Mouse (Mus musculus) kidney, postnatal 0 days (tissue): ENCODE results near the gene Ctsf. TPM values are rescaled to one million over a fixed set of nuclear protein-coding genes. Genes with fewer than 3 reads are reported as not detected.

Experiments used
- ATAC-seq: fragments of 200-750 bp; cut with Nextera tagmentation; replicated peaks from 2 replicates; pipeline ENCODE4 v1.8.0; 2017; ENCODE audit warnings: low read depth, moderate number of reproducible peaks, moderate TSS enrichment, moderate library complexity; ENCODE audit not compliant: low FRiP score
- DNase-seq: peaks from one replicate; pipeline ENCODE4 v3.0.0-alpha.2; 2016; ENCODE audit warnings: low spot score
- H3K27ac ChIP-seq: fragments of 300-500 bp; sonication (generic); 2 replicates; pipeline ENCODE4 v1.5.1; 2014; ENCODE audit warnings: mild to moderate bottlenecking
- H3K27me3 ChIP-seq: fragments of 300-500 bp; sonication (generic); 2 replicates; pipeline ENCODE4 v1.6.1; 2014; ENCODE audit warnings: low read length, mixed read lengths; ENCODE audit not compliant: insufficient read depth
- H3K36me3 ChIP-seq: fragments of 300-500 bp; sonication (generic); 2 replicates; pipeline ENCODE4 v1.6.1; 2014; ENCODE audit warnings: low read length, mixed read lengths; ENCODE audit not compliant: insufficient read depth
- H3K4me1 ChIP-seq: fragments of 300-500 bp; sonication (generic); replicated peaks from 2 replicates; pipeline ENCODE4 v1.6.1; 2014; ENCODE audit warnings: antibody characterized with exemption, low read length, mixed read lengths; ENCODE audit not compliant: insufficient read depth
- H3K4me2 ChIP-seq: fragments of 300-500 bp; sonication (generic); 2 replicates; pipeline ENCODE4 v1.6.1; 2014; ENCODE audit warnings: mild to moderate bottlenecking, low read length, moderate library complexity, mixed read lengths
- H3K4me3 ChIP-seq: fragments of 300-500 bp; sonication (generic); replicated peaks from 2 replicates; pipeline ENCODE4 v1.5.1; 2014; ENCODE audit warnings: low read depth, low read length
- H3K9ac ChIP-seq: fragments of 300-500 bp; sonication (generic); 2 replicates; pipeline ENCODE4 v1.6.1; 2014; ENCODE audit warnings: low read depth, low read length
- H3K9me3 ChIP-seq: fragments of 300-500 bp; sonication (generic); replicated peaks from 2 replicates; pipeline ENCODE4 v1.6.1; 2016; ENCODE audit warnings: low read length, inconsistent platforms, mixed read lengths
- CTCF ChIP-seq: IDR thresholded peaks from 2 replicates; pipeline ENCODE4 v1.5.1; 2016; ENCODE audit warnings: antibody characterized with exemption, low read depth, mild to moderate bottlenecking, moderate library complexity
- WGBS: fragments of 180-500 bp; shearing (Covaris S2); extraction: QIAGEN DNeasy Blood & Tissue Kit; methylation state at CpG from one replicate; pipeline ENCODE4 v1.1.7; 2014; 5-methylcytosine and 5-hydroxymethylcytosine counted together
- polyA plus RNA-seq: library from polyadenylated mRNA; unstranded; fragments of >200 nt; fragmentation: Nextera tagmentation; extraction: Ambion mirVana; gene quantifications from 2 replicates; pipeline ENCODE4 v1.2.1, GENCODE M21; 2015

Ctsf gene
- polyA plus RNA-seq, 1 experiment from 2014 or later: 79.8 TPM

- no peaks in the 10 kb centered on the region for H3K27me3 ChIP-seq
- no peak overlapping the region for H3K4me3 ChIP-seq
- 24% methylated on average over 9 of the region's 9 CpGs for WGBS
- H3K9me3 ChIP-seq: no peaks in the 10 kb centered on the region
- DNase-seq: peak; percentile 51
- no peak overlapping the region for H3K27ac ChIP-seq
- no peak overlapping the region for H3K4me2 ChIP-seq
- H3K4me1 ChIP-seq: no peaks in the 10 kb centered on the region
- ATAC-seq: no peak
- TF ChIP-seq CTCF: no peak
- H3K9ac ChIP-seq: no peak overlapping the region
- 0 out of 2 replicates have a peak, but pooled peaks cover 4% of the 10 kb centered on the region for H3K36me3 ChIP-seq
These were observed 44.0 kb downstream of the Ctsf start for GRCm38 (mm10) chr19:4898972-4899371.

GRCm38 (mm10) chr19:4899888-4900287, 45.0 kb downstream of the Ctsf start:
- no peak overlapping the region for H3K4me3 ChIP-seq
- DNase-seq: no peak
- H3K27ac ChIP-seq: no peak overlapping the region
- ATAC-seq: no peak
- H3K4me2 ChIP-seq: no peak overlapping the region
- no peak overlapping the region for H3K9ac ChIP-seq
- H3K36me3 ChIP-seq: 0 out of 2 replicates have a peak, but pooled peaks cover 4% of the 10 kb centered on the region
- TF ChIP-seq CTCF: no peak
- WGBS: 69% methylated on average over 3 of the region's 3 CpGs
- no peaks in the 10 kb centered on the region for H3K27me3 ChIP-seq
- H3K4me1 ChIP-seq: no peaks in the 10 kb centered on the region
- no peaks in the 10 kb centered on the region for H3K9me3 ChIP-seq

- WGBS: 7% methylated on average over 31 of the region's 31 CpGs
These were observed 51.3 kb downstream of the Ctsf start, which contains the start of gene Bbs1 for GRCm38 (mm10) chr19:4905979-4906794. Gene Bbs1 (minus strand): TSS chr19:4906628.

GRCm38 (mm10) chr19:4908107-4908506, 53.2 kb downstream of the Ctsf start:
- 87% methylated on average over 4 of the region's 4 CpGs for WGBS
- Histone ChIP-seq H3K4me1 (0 out of 2 replicates have a peak, but pooled peaks cover 2% of the 10 kb centered on the region), H3K9me3 (no peaks in the 10 kb centered on the region), H3K9ac (no peak overlapping the region), H3K27ac (no peak overlapping the region), H3K4me3 (no peak overlapping the region), H3K27me3 (no peaks in the 10 kb centered on the region), H3K36me3 (peaks cover 16% of the 10 kb centered on the region; the same call in 1 of the 2 replicates), H3K4me2 (no peak overlapping the region)
- TF ChIP-seq CTCF: peak; percentile 69
- ATAC-seq (no peak), DNase-seq (peak; percentile 26)

More at GRCm38 (mm10) chr19:4905979-4906794, 51.3 kb downstream of the Ctsf start, which contains the start of gene Bbs1:
- Histone ChIP-seq H3K27ac (no peak within 1 kb of the TSS), H3K27me3 (no peaks in the 10 kb centered on the region), H3K9ac (peak within 1 kb of the TSS; percentile 63), H3K4me1 (0 out of 2 replicates have a peak, but pooled peaks cover 2% of the 10 kb centered on the region), H3K4me3 (peak within 1 kb of the TSS; percentile 71), H3K4me2 (peak within 1 kb of the TSS; percentile 65), H3K36me3 (peaks cover 16% of the 10 kb centered on the region; the same call in 1 of the 2 replicates), H3K9me3 (no peaks in the 10 kb centered on the region)
- DNase-seq (peak; percentile 86), ATAC-seq (peak; percentile 46; the same call in 1 of the 2 replicates)
- no peak for TF ChIP-seq CTCF

GRCm38 (mm10) chr19:4909376-4909775, 54.4 kb downstream of the Ctsf start:
- Histone ChIP-seq H3K9ac (no peak overlapping the region), H3K36me3 (peaks cover 27% of the 10 kb centered on the region), H3K27ac (no peak overlapping the region), H3K4me2 (no peak overlapping the region), H3K9me3 (no peaks in the 10 kb centered on the region), H3K27me3 (no peaks in the 10 kb centered on the region), H3K4me3 (no peak overlapping the region), H3K4me1 (0 out of 2 replicates have a peak, but pooled peaks cover 2% of the 10 kb centered on the region)
- no peak for TF ChIP-seq CTCF
- WGBS: 94% methylated on average over 7 of the region's 7 CpGs
- ATAC-seq (no peak), DNase-seq (no peak)

Other genes with a start within 250 kb of the Ctsf start
- 6.6 and 8.4 TPM in 2 replicates for gene Lrfn4, start 239.5 kb upstream of the Ctsf start, polyA plus RNA-seq
- 65.1 and 66.9 TPM in 2 replicates for gene Rce1, start 229.5 kb upstream of the Ctsf start, polyA plus RNA-seq
- 2.5 and 3.2 TPM in 2 replicates for gene Gm960, start 156.5 kb upstream of the Ctsf start, polyA plus RNA-seq
- 2.6 and 3.0 TPM in 2 replicates for gene Sptbn2, start 144.0 kb upstream of the Ctsf start, polyA plus RNA-seq
- 44.9 and 47.2 TPM in 2 replicates for gene Rbm4b, start 98.6 kb upstream of the Ctsf start, polyA plus RNA-seq
- 39.2 and 40.8 TPM in 2 replicates for gene Rbm4, start 61.2 kb upstream of the Ctsf start, polyA plus RNA-seq
- gene Gm21992, start 43.5 kb upstream of the Ctsf start, polyA plus RNA-seq: 24.4 and 27.3 TPM in 2 replicates
- gene Rbm14, start 43.5 kb upstream of the Ctsf start, polyA plus RNA-seq: 43.8 and 48.8 TPM in 2 replicates
- 72.9 and 82.1 TPM in 2 replicates for gene Ccs, start 15.8 kb upstream of the Ctsf start, polyA plus RNA-seq
- gene Ccdc87, start 15.8 kb upstream of the Ctsf start, polyA plus RNA-seq: 0.04 TPM in 1 of 2 replicates, not detected in the other
- gene Actn3, start 22.8 kb downstream of the Ctsf start, polyA plus RNA-seq: 4.0 and 4.1 TPM in 2 replicates
- 8.7 and 9.5 TPM in 2 replicates for gene Zdhhc24, start 23.5 kb downstream of the Ctsf start, polyA plus RNA-seq
- 4.9 and 5.0 TPM in 2 replicates for gene Bbs1, start 51.5 kb downstream of the Ctsf start, polyA plus RNA-seq
- gene Dpp3, start 73.2 kb downstream of the Ctsf start, polyA plus RNA-seq: 61.7 and 69.2 TPM in 2 replicates
- 1.5 and 1.9 TPM in 2 replicates for gene Peli3, start 88.0 kb downstream of the Ctsf start, polyA plus RNA-seq
- gene Mrpl11, start 107.0 kb downstream of the Ctsf start, polyA plus RNA-seq: 132 and 137 TPM in 2 replicates
- gene Npas4, start 135.2 kb downstream of the Ctsf start, polyA plus RNA-seq: not detected in 2 replicates
- 4.9 and 5.4 TPM in 2 replicates for gene Slc29a2, start 168.7 kb downstream of the Ctsf start, polyA plus RNA-seq
- gene B4gat1, start 183.7 kb downstream of the Ctsf start, polyA plus RNA-seq: 57.1 and 64.2 TPM in 2 replicates
- 1.1 and 1.3 TPM in 2 replicates for gene AC124502.3, start 183.8 kb downstream of the Ctsf start, polyA plus RNA-seq
- gene Brms1, start 186.2 kb downstream of the Ctsf start, polyA plus RNA-seq: 40.2 and 44.0 TPM in 2 replicates
- gene Rin1, start 195.4 kb downstream of the Ctsf start, polyA plus RNA-seq: 2.8 and 3.2 TPM in 2 replicates
- 35.0 and 40.6 TPM in 2 replicates for gene Cd248, start 212.9 kb downstream of the Ctsf start, polyA plus RNA-seq
- gene Tmem151a, start 230.4 kb downstream of the Ctsf start, polyA plus RNA-seq: 1.4 and 2.1 TPM in 2 replicates
- 129 and 132 TPM in 2 replicates for gene Yif1a, start 233.4 kb downstream of the Ctsf start, polyA plus RNA-seq
- gene Cnih2, start 243.4 kb downstream of the Ctsf start, polyA plus RNA-seq: 4.2 and 4.7 TPM in 2 replicates